In the genomic region with DNA sequence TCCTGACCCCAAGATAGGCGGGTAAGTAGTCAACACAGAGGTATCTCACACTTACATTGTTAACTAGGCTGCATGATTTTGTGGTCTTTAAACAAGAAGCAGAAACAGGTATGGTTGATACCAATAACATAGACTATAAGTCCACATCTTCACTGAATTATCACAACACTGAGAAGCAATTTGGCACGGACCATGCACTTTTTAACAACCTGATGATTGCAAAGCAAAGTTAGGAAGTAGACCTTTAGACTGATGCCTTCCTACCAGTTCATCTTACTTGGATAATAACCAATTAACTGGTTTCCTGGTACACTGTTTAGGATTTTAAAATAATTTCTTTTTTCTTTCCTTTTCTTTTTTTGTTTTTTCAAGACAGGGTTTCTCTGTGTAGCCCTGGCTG, we compare ENCODE assay signal across 10 mouse cellular contexts. TPM values are rescaled to one million over a fixed set of nuclear protein-coding genes. Genes with fewer than 3 reads are reported as not detected.
DNase-seq lines count a peak whose midpoint lies in the region; ATAC-seq and TF ChIP-seq lines count a peak whose summit lies in the region.
"Had no signal": no experiment of that assay in that cellular context is flagged by ENCODE, and none has a peak within 500 bp of the region (broad histone marks: within the 10 kb centered on the region; RNA-seq: fewer than 3 reads in every experiment).

No protein-coding gene starts in this region.

- no peaks in the 10 kb centered on the region for H3K36me3 ChIP-seq in hindbrain, embryonic 13.5 days
- H3K36me3 ChIP-seq in hindbrain, embryonic 16.5 days (ENCODE audit: control insufficient read depth, insufficient read depth, low read length) = no peaks in the 10 kb centered on the region
- H3K36me3 ChIP-seq in midbrain, embryonic 15.5 days (replicated peaks) = no peaks in the 10 kb centered on the region
- H3K36me3 ChIP-seq in midbrain, embryonic 16.5 days (ENCODE audit: control insufficient read depth, insufficient read depth, low read length) = no peaks in the 10 kb centered on the region
- H3K36me3 ChIP-seq in intestine, embryonic 15.5 days = no peaks in the 10 kb centered on the region
- H3K36me3 ChIP-seq in neural tube, embryonic 15.5 days = no peaks in the 10 kb centered on the region
- H3K36me3 ChIP-seq: embryonic facial prominence, embryonic 15.5 days had no signal

- H3K27ac ChIP-seq in hindbrain, embryonic 13.5 days = no peak overlapping the region
- H3K27ac ChIP-seq in hindbrain, embryonic 16.5 days (ENCODE audit: low read depth, low read length) = no peak overlapping the region
- H3K27ac ChIP-seq in midbrain, embryonic 15.5 days = no peak overlapping the region
- no peak overlapping the region for H3K27ac ChIP-seq in midbrain, embryonic 16.5 days (ENCODE audit: low read length)
- H3K27ac ChIP-seq in intestine, embryonic 15.5 days = no peak overlapping the region
- H3K27ac ChIP-seq in neural tube, embryonic 15.5 days (replicated peaks) = no peak overlapping the region
- no peak overlapping the region for H3K27ac ChIP-seq in cerebellum, adult 2 months (ENCODE audit: insufficient read depth, low read length)

- no peak for DNase-seq in cerebellum, adult 2 months
- DNase-seq: layer of hippocampus, postnatal 36 days had no signal

- H3K9me3 ChIP-seq in hindbrain, embryonic 13.5 days = no peaks in the 10 kb centered on the region
- H3K9me3 ChIP-seq in hindbrain, embryonic 16.5 days (ENCODE audit: control insufficient read depth, low read length) = no peaks in the 10 kb centered on the region
- no peaks in the 10 kb centered on the region for H3K9me3 ChIP-seq in midbrain, embryonic 15.5 days
- H3K9me3 ChIP-seq in midbrain, embryonic 16.5 days (replicated peaks; ENCODE audit: control insufficient read depth, low read length, poor library complexity, severe bottlenecking) = no peaks in the 10 kb centered on the region
- no peaks in the 10 kb centered on the region for H3K9me3 ChIP-seq in intestine, embryonic 15.5 days
- no peaks in the 10 kb centered on the region for H3K9me3 ChIP-seq in neural tube, embryonic 15.5 days (replicated peaks)
- H3K9me3 ChIP-seq: embryonic facial prominence, embryonic 15.5 days had no signal

- TF ChIP-seq POLR2A in cerebellum, adult 2 months (IDR thresholded peaks at IDR 0.05; ENCODE audit: borderline replicate concordance, insufficient read depth, low read length) = no peak

- H3K9ac ChIP-seq in hindbrain, embryonic 13.5 days = no peak overlapping the region
- no peak overlapping the region for H3K9ac ChIP-seq in hindbrain, embryonic 16.5 days (ENCODE audit: low read depth, low read length)
- H3K9ac ChIP-seq in midbrain, embryonic 15.5 days = no peak overlapping the region
- H3K9ac ChIP-seq in midbrain, embryonic 16.5 days (ENCODE audit: low read depth, low read length) = no peak overlapping the region
- no peak overlapping the region for H3K9ac ChIP-seq in intestine, embryonic 15.5 days
- no peak overlapping the region for H3K9ac ChIP-seq in neural tube, embryonic 15.5 days (replicated peaks)

- H3K4me3 ChIP-seq in hindbrain, embryonic 13.5 days = no peak overlapping the region
- no peak overlapping the region for H3K4me3 ChIP-seq in hindbrain, embryonic 16.5 days (ENCODE audit: low read length)
- H3K4me3 ChIP-seq in midbrain, embryonic 15.5 days = no peak overlapping the region
- no peak overlapping the region for H3K4me3 ChIP-seq in midbrain, embryonic 16.5 days (ENCODE audit: low read depth, low read length)
- H3K4me3 ChIP-seq in intestine, embryonic 15.5 days (replicated peaks) = no peak overlapping the region
- H3K4me3 ChIP-seq in neural tube, embryonic 15.5 days (replicated peaks) = no peak overlapping the region
- H3K4me3 ChIP-seq in cerebellum, adult 2 months (replicated peaks; ENCODE audit: insufficient read depth, low read depth, low read length) = no peak overlapping the region

- TF ChIP-seq CTCF in cerebellum, adult 2 months (IDR thresholded peaks at IDR 0.05; ENCODE audit: borderline replicate concordance, insufficient read depth, low read depth, low read length) = no peak

- 93% methylated on average over 2 of the region's 2 CpGs for WGBS in hindbrain, embryonic 13.5 days
- 91% methylated on average over 2 of the region's 2 CpGs for WGBS in hindbrain, embryonic 16.5 days
- 95% methylated on average over 2 of the region's 2 CpGs for WGBS in midbrain, embryonic 15.5 days
- 92% methylated on average over 2 of the region's 2 CpGs for WGBS in midbrain, embryonic 16.5 days
- 89% methylated on average over 2 of the region's 2 CpGs for WGBS in intestine, embryonic 15.5 days
- 98% methylated on average over 2 of the region's 2 CpGs for WGBS in neural tube, embryonic 15.5 days
- 94% methylated on average over 2 of the region's 2 CpGs for WGBS in cerebellum, adult 2 months

- H3K4me1 ChIP-seq in hindbrain, embryonic 13.5 days (replicated peaks) = peaks cover 20% of the 10 kb centered on the region
- H3K4me1 ChIP-seq in hindbrain, embryonic 16.5 days (ENCODE audit: control insufficient read depth, insufficient read depth, low read depth, low read length) = peaks cover 10% of the 10 kb centered on the region
- peaks cover 13% of the 10 kb centered on the region for H3K4me1 ChIP-seq in midbrain, embryonic 15.5 days
- peaks cover 13% of the 10 kb centered on the region for H3K4me1 ChIP-seq in midbrain, embryonic 16.5 days (ENCODE audit: control insufficient read depth, insufficient read depth, low read length)
- H3K4me1 ChIP-seq in intestine, embryonic 15.5 days (replicated peaks) = 0 out of 2 replicates have a peak, but pooled peaks cover 5% of the 10 kb centered on the region
- peaks cover 15% of the 10 kb centered on the region for H3K4me1 ChIP-seq in neural tube, embryonic 15.5 days
- H3K4me1 ChIP-seq in cerebellum, adult 2 months (ENCODE audit: control insufficient read depth, insufficient read depth, low read length) = no peaks in the 10 kb centered on the region

- H3K27me3 ChIP-seq in hindbrain, embryonic 13.5 days = no peaks in the 10 kb centered on the region
- H3K27me3 ChIP-seq in hindbrain, embryonic 16.5 days (replicated peaks; ENCODE audit: control insufficient read depth, insufficient read depth, low read length) = no peaks in the 10 kb centered on the region
- H3K27me3 ChIP-seq in midbrain, embryonic 15.5 days (replicated peaks) = no peaks in the 10 kb centered on the region
- no peaks in the 10 kb centered on the region for H3K27me3 ChIP-seq in midbrain, embryonic 16.5 days (ENCODE audit: control insufficient read depth, insufficient read depth, low read depth, low read length)
- no peaks in the 10 kb centered on the region for H3K27me3 ChIP-seq in intestine, embryonic 15.5 days (replicated peaks)
- no peaks in the 10 kb centered on the region for H3K27me3 ChIP-seq in neural tube, embryonic 15.5 days (replicated peaks)
- H3K27me3 ChIP-seq in cerebellum, adult 2 months (ENCODE audit: control insufficient read depth, insufficient read depth, low read length) = no peaks in the 10 kb centered on the region
- H3K27me3 ChIP-seq: embryonic facial prominence, embryonic 15.5 days had no signal

- no peak for ATAC-seq in hindbrain, embryonic 13.5 days (ENCODE audit: low FRiP score)
- no peak for ATAC-seq in hindbrain, embryonic 16.5 days
- no peak for ATAC-seq in midbrain, embryonic 15.5 days (replicated peaks)
- ATAC-seq in midbrain, embryonic 16.5 days = no peak
- ATAC-seq in intestine, embryonic 15.5 days = no peak
- no peak for ATAC-seq in neural tube, embryonic 15.5 days (ENCODE audit: low FRiP score)
- ATAC-seq in megakaryocyte-erythroid progenitor cell, adult 5-6 weeks (replicated peaks; ENCODE audit: low FRiP score, low TSS enrichment, poor library complexity, severe bottlenecking) = no peak

- peak overlapping the region; percentile 88; the same call in 1 of the 2 replicates for H3K4me2 ChIP-seq in hindbrain, embryonic 13.5 days
- H3K4me2 ChIP-seq in hindbrain, embryonic 16.5 days (ENCODE audit: low read length) = no peak overlapping the region
- peak overlapping the region; percentile 71; the same call in 1 of the 2 replicates for H3K4me2 ChIP-seq in midbrain, embryonic 15.5 days
- no peak overlapping the region; the same call in 1 of the 2 replicates for H3K4me2 ChIP-seq in midbrain, embryonic 16.5 days (ENCODE audit: low read length)
- peak overlapping the region; percentile 79; the same call in 1 of the 2 replicates for H3K4me2 ChIP-seq in intestine, embryonic 15.5 days (replicated peaks)
- H3K4me2 ChIP-seq in neural tube, embryonic 15.5 days = peak overlapping the region; percentile 63

RNA-seq across cellular contexts. Expression of a gene that starts 1.1 kb away (rescaled TPM):
- 5.4 and 6.2 TPM in 2 replicates for polyA plus RNA-seq in hindbrain, embryonic 13.5 days (2015; fragmentation: Nextera tagmentation; extraction: Ambion mirVana)
- 4.3 and 7.1 TPM in 2 replicates for polyA plus RNA-seq in hindbrain, embryonic 16.5 days (2015; fragmentation: Nextera tagmentation; extraction: Ambion mirVana)
- polyA plus RNA-seq in midbrain, embryonic 15.5 days (2015; fragmentation: Nextera tagmentation; extraction: Ambion mirVana) = 4.7 and 5.1 TPM in 2 replicates
- 5.1 and 5.4 TPM in 2 replicates for polyA plus RNA-seq in midbrain, embryonic 16.5 days (2015; fragmentation: Nextera tagmentation; extraction: Ambion mirVana)
- 11.0 and 12.6 TPM in 2 replicates for polyA plus RNA-seq in intestine, embryonic 15.5 days (2015; fragmentation: Nextera tagmentation; extraction: Ambion mirVana)
- polyA plus RNA-seq in neural tube, embryonic 15.5 days (2015; fragmentation: Nextera tagmentation; extraction: Ambion mirVana) = 5.2 and 7.2 TPM in 2 replicates
- 5.1 and 5.4 TPM in 2 replicates for polyA plus RNA-seq in cerebellum, adult 2 months (2012; rRNA removed)
- total RNA-seq in megakaryocyte-erythroid progenitor cell, adult 5-6 weeks (2014; fragmentation: Nextera tagmentation) = 12.5 and 12.8 TPM in 2 replicates
- 15.8 and 21.7 TPM in 2 replicates for total RNA-seq in megakaryocyte-erythroid progenitor cell, adult 5-6 weeks (2017)

Comparison
In these comparisons a context has a peak if more than half of its experiments do, and no peak if none do; other contexts are left out.
1. H3K4me2 ChIP-seq: peak in hindbrain, embryonic 13.5 days (single experiment), midbrain, embryonic 15.5 days (single experiment), intestine, embryonic 15.5 days (single experiment) and neural tube, embryonic 15.5 days (single experiment); none in hindbrain, embryonic 16.5 days (single experiment) and midbrain, embryonic 16.5 days (single experiment).